Mouse (Mus musculus): ENCODE measurements at regions not wholly inside any gene's neighbourhood (a gene's known extent, or its start where the extent isn't known, plus 50 kb on each side); places are given as distances from the start of the nearest gene placed in this dataset.
"Not testable (repeated sequence)": the region's sequence is repeated elsewhere in the genome, so short reads cannot be mapped to it uniquely, and the experiment has no call there.

DNA sequence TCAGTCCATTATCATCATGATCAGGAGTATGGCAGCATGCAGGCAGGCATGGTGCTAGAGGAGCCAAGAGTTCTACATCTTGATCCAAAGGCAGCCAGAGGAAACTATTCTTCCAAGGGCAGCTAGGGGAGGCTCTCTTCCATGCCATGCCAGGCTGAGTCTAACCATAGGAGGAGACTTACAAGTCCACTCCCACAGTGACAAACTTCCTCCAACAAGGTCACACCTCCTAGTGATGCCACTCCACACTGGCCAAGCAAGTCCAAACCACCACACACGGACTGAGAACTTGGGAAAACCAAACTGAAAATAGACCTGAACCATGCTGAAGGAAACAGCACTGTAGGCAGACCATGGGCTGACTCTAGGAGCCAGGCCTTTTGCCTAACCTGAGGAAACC, 197.4 kb downstream of the Prex1 start:
- ATAC-seq (replicated peaks; ENCODE audit: insufficient number of reproducible peaks, insufficient read depth, low FRiP score, low read depth), result no peak
- Histone ChIP-seq H3K36me3 (no peaks in the 10 kb centered on the region), H3K4me2 (no peak overlapping the region), H3K4me3 (no peak overlapping the region), H3K27ac (no peak overlapping the region), H3K9ac (no peak overlapping the region), H3K9me3 (replicated peaks) (no peaks in the 10 kb centered on the region), H3K4me1 (replicated peaks) (peaks cover 28% of the 10 kb centered on the region), H3K27me3 (no peaks in the 10 kb centered on the region)
- WGBS, result 82% methylated on average over 1 of the region's 1 CpGs

DNA sequence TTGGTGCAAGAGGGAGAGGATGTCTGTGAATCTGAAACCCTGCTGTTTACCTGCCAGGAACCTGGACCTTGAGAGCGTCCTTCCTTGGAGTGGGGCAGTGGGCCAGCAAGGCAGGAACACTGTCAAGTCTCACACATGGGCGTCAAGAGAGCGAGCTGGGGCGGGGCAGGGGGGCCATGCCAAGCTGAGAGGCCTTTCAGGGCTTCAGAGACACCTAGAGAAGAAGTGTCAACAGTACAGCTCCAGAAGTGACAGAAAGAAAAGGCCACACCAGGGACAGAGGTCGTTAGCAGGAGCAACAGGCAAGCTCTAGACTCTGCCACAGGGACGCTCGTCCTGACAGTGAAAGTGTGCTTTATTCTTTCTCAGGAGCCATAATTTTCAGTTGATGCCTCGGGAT, 199.0 kb downstream of the Prex1 start:
- Histone ChIP-seq H3K4me1 (replicated peaks) (peaks cover 40% of the 10 kb centered on the region), H3K4me3 (no peak overlapping the region), H3K9me3 (replicated peaks) (no peaks in the 10 kb centered on the region), H3K4me2 (no peak overlapping the region), H3K36me3 (no peaks in the 10 kb centered on the region), H3K9ac (no peak overlapping the region), H3K27me3 (no peaks in the 10 kb centered on the region), H3K27ac (peak overlapping the region; percentile 64)
- 0 out of 2 replicates have a peak, but pooled peaks have one; percentile 32 for ATAC-seq (replicated peaks; ENCODE audit: insufficient number of reproducible peaks, insufficient read depth, low FRiP score, low read depth)
- 28% methylated on average over 8 of the region's 8 CpGs for WGBS

DNA sequence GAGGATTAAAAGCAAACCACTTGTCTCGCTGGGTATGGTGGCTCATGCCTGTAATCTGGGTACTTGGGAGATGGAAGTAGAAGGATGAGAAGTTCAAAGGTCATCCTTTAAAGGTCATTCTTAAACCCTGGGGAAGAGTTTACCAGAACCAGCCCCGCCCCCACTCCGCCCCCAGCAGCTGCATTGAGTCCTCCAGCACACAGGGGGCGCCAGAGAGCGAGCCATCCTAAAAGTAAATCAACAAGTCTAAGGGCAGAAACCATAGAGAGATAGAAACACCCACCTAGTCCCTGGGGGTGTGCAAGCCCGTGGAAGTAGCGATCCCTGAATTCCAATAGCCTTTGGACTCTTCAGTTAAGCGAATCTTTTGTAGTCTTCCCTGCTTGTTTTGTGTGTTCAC, 201.1 kb downstream of the Prex1 start:
- no peaks in the 10 kb centered on the region for H3K27me3 ChIP-seq
- peaks cover 35% of the 10 kb centered on the region for H3K4me1 ChIP-seq (replicated peaks)
- ATAC-seq (replicated peaks; ENCODE audit: insufficient number of reproducible peaks, insufficient read depth, low FRiP score, low read depth), result no peak

DNA sequence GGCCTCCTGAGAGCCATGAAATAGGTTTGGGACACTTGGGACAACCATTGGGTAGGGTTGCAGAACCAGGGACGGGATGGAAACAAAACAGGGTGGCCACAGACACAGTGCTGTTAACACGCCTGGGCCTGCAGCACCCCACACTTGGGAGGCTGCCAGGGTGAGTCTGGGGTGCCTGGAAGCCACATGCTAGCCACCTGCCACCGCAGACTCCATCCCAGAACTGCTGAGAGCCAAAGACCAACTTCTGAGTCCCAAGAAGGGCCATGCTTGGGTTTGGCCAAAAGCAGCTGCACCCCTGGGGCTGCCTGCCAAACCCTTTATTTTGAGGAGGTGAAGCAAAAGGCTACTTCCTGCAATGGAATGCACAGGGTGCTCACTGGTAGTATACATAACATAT, 202.2 kb downstream of the Prex1 start:
- H3K4me3 ChIP-seq; H3K4me2 ChIP-seq; H3K36me3 ChIP-seq; H3K9me3 ChIP-seq (replicated peaks); H3K27me3 ChIP-seq; ATAC-seq (replicated peaks; ENCODE audit: insufficient number of reproducible peaks, insufficient read depth, low FRiP score, low read depth); H3K9ac ChIP-seq: not testable (repeated sequence)
- peak overlapping the region; percentile 67; the same call in 1 of the 2 replicates for H3K27ac ChIP-seq
- 80% methylated on average over 3 of the region's 3 CpGs for WGBS
- peaks cover 29% of the 10 kb centered on the region for H3K4me1 ChIP-seq (replicated peaks)

More for the DNA sequence above, 201.1 kb downstream of the Prex1 start:
- H3K36me3 ChIP-seq, result no peaks in the 10 kb centered on the region
- H3K4me3 ChIP-seq, result no peak overlapping the region
- no peak overlapping the region for H3K9ac ChIP-seq
- no peak overlapping the region for H3K27ac ChIP-seq
- no peak overlapping the region for H3K4me2 ChIP-seq
- 84% methylated on average over 8 of the region's 8 CpGs for WGBS
- no peaks in the 10 kb centered on the region for H3K9me3 ChIP-seq (replicated peaks)

DNA sequence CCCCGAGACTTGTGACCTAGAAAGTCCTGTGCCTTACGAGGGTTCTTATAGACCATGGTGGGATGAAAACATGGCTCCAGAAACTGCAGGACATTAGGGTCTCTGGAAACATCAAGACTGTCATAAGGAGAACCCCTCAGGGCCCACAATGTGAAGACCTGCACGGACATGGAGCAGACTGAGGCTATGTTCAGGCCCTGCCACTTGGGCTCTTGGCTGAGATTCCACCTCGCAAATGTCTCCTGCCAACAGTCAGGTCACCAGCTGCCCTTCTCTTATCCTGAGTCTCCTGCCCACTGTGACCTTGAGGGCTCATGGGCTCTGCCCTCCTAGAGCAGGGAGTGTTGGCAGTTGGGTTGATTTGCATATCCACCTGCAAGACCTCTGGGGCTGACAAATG, 202.9 kb downstream of the Prex1 start:
- H3K36me3 ChIP-seq, result no peaks in the 10 kb centered on the region
- H3K4me1 ChIP-seq (replicated peaks), result peaks cover 29% of the 10 kb centered on the region
- H3K27me3 ChIP-seq, result no peaks in the 10 kb centered on the region
- no peaks in the 10 kb centered on the region for H3K9me3 ChIP-seq (replicated peaks)
- peak overlapping the region; percentile 67 for H3K27ac ChIP-seq
- 36% methylated on average over 4 of the region's 4 CpGs for WGBS
- 0 out of 2 replicates have a peak, but pooled peaks have one; percentile 24 for ATAC-seq (replicated peaks; ENCODE audit: insufficient number of reproducible peaks, insufficient read depth, low FRiP score, low read depth)
- H3K4me2 ChIP-seq, result no peak overlapping the region
- no peak overlapping the region for H3K4me3 ChIP-seq
- H3K9ac ChIP-seq, result no peak overlapping the region

DNA sequence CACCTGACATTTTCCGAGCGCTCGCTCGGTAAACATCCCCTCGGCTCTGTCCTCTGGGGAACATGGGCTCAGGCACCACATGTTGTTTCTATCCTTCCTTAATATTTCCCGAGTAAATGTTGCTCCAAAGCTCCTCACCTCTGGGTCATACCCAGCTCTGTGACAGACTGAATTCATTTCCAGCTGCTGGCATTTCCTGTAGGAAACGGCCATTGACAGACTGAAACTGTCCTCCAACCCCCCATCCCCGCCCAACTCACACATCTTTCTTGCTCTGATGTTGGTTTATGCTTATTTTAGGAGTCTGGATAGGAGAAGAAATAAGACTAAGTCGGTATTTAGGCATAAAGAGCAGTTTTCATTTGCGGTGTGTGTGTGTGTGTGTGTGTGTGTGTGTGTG, 204.0 kb downstream of the Prex1 start:
- no peaks in the 10 kb centered on the region for H3K27me3 ChIP-seq
- no peak overlapping the region for H3K9ac ChIP-seq
- no peaks in the 10 kb centered on the region for H3K36me3 ChIP-seq
- H3K9me3 ChIP-seq (replicated peaks), result no peaks in the 10 kb centered on the region
- ATAC-seq (replicated peaks; ENCODE audit: insufficient number of reproducible peaks, insufficient read depth, low FRiP score, low read depth), result no peak
- H3K4me2 ChIP-seq, result no peak overlapping the region
- H3K27ac ChIP-seq, result 0 out of 2 replicates have a peak overlapping the region, but pooled peaks have one; percentile 24
- no peak overlapping the region for H3K4me3 ChIP-seq
- WGBS, result 73% methylated on average over 10 of the region's 10 CpGs
- peaks cover 30% of the 10 kb centered on the region for H3K4me1 ChIP-seq (replicated peaks)

DNA sequence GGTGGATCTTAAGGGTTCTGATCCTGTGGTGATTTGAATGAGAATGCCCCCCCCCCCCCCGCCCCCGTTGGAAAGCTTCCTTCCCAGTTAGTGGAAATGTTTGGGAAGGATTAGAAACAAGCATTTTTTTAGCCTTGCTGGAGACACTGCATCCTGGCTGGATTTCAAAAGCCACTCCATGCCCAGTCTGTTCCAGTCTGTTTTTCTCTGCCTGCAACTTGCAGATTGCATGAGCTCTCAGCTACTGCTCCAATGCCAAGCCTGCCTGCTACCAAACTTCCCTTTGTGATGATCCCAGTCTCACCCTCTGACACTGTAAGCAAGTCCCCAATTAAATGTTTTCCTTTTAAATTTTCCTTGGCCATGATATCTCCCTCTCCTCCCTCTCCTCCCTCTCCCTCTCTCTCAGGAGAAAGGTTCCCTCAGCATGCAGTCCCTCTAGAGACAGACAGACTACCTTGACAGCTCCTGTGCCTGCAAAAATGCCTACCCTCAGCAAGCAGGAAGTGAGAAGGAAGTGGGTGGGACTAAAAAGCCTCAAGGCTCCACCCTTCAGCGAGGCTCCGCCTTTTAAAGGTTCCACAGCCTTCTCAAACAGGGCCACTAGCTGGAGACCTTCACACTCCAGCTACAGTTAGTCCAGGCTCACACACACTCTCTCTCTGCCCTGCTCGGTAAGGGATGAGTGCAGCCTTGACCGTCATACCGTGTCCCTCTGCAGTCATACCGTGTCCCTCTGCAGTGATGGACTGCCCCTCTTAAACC, 204.8 kb downstream of the Prex1 start:
- H3K36me3 ChIP-seq, result no peaks in the 10 kb centered on the region
- no peak overlapping the region for H3K9ac ChIP-seq
- H3K27me3 ChIP-seq, result no peaks in the 10 kb centered on the region
- 0 out of 2 replicates have a peak overlapping the region, but pooled peaks have one; percentile 24 for H3K27ac ChIP-seq
- ATAC-seq (replicated peaks; ENCODE audit: insufficient number of reproducible peaks, insufficient read depth, low FRiP score, low read depth), result no peak
- H3K4me3 ChIP-seq, result no peak overlapping the region
- H3K9me3 ChIP-seq (replicated peaks), result no peaks in the 10 kb centered on the region
- H3K4me2 ChIP-seq, result no peak overlapping the region
- WGBS, result 69% methylated on average over 8 of the region's 8 CpGs
- H3K4me1 ChIP-seq (replicated peaks), result peaks cover 27% of the 10 kb centered on the region

DNA sequence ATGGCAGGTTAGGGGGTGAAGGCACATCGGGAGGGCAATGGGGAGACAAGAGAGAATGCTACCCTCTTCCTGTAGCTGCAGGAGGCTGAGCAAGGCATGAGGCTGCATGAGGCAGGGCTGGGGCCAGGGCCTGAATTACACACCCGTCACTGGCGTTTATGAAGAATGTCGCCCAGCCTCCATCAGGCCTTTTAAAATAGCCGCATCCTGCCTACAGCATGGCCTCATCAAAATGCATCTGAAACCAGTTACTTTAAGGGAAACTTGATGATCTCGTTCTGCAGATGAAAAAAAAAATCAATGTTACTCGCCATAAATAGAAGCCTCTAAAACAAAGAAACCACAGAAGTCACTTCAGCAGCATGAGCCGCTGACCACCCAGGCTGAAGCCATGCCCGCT, 208.3 kb downstream of the Prex1 start:
- Histone ChIP-seq H3K27me3 (no peaks in the 10 kb centered on the region), H3K36me3 (no peaks in the 10 kb centered on the region), H3K4me2 (no peak overlapping the region), H3K27ac (no peak overlapping the region), H3K9me3 (replicated peaks) (no peaks in the 10 kb centered on the region), H3K9ac (no peak overlapping the region), H3K4me1 (replicated peaks) (peaks cover 13% of the 10 kb centered on the region), H3K4me3 (no peak overlapping the region)
- ATAC-seq (replicated peaks; ENCODE audit: insufficient number of reproducible peaks, insufficient read depth, low FRiP score, low read depth), result no peak
- 45% methylated on average over 9 of the region's 9 CpGs for WGBS

DNA sequence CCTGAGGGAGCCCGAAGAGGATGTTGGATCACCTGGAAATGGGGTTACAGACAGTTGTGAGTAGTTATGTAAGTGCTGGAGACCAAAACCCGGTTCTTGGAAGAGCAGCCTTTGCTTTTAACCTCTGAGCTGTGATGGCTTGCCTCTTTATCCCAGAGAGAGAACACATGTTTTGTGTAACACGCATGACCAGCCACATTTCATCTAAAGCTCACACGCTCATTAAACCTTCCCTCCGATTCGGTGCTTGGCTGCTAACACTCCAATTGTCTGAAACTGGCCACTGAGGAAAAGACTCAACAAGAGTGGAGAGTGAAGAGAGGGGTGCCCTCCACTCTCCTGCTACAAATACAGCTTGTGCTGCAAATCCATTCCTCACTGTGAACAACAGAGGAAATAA, 210.0 kb downstream of the Prex1 start:
- no peak overlapping the region for H3K9ac ChIP-seq
- no peak overlapping the region for H3K27ac ChIP-seq
- H3K27me3 ChIP-seq, result no peaks in the 10 kb centered on the region
- peaks cover 9% of the 10 kb centered on the region for H3K4me1 ChIP-seq (replicated peaks)
- WGBS, result 83% methylated on average over 6 of the region's 6 CpGs
- H3K4me3 ChIP-seq, result no peak overlapping the region
- no peak overlapping the region for H3K4me2 ChIP-seq
- no peak for ATAC-seq (replicated peaks; ENCODE audit: insufficient number of reproducible peaks, insufficient read depth, low FRiP score, low read depth)
- no peaks in the 10 kb centered on the region for H3K9me3 ChIP-seq (replicated peaks)
- no peaks in the 10 kb centered on the region for H3K36me3 ChIP-seq

DNA sequence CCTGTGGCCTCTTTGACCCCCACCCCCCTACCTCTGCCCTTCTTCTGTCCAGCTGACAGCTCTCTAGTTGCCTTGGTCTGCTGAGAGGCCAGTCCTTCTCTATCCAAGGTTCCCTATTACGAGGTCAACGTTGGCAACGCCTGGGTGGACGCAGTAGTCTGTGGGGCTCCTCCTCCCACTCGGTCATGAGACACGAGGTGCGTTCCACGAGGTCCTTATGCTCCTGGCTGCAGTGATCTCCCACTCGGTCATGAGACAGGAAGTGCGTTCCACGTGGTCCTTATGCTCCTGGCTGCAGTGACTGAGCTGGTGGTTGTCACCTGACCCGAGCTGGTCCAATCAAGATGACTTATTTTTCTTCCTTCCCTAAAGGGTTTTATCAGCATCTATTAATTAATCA, 220.7 kb downstream of the Prex1 start:
- 79% methylated on average over 12 of the region's 12 CpGs for WGBS
- no peaks in the 10 kb centered on the region for H3K27me3 ChIP-seq
- H3K4me2 ChIP-seq, result no peak overlapping the region
- peaks cover 22% of the 10 kb centered on the region for H3K4me1 ChIP-seq (replicated peaks)
- H3K36me3 ChIP-seq, result no peaks in the 10 kb centered on the region
- no peak overlapping the region for H3K9ac ChIP-seq
- no peak for ATAC-seq (replicated peaks; ENCODE audit: insufficient number of reproducible peaks, insufficient read depth, low FRiP score, low read depth)
- no peak overlapping the region for H3K4me3 ChIP-seq
- H3K9me3 ChIP-seq (replicated peaks), result no peaks in the 10 kb centered on the region
- no peak overlapping the region for H3K27ac ChIP-seq

DNA sequence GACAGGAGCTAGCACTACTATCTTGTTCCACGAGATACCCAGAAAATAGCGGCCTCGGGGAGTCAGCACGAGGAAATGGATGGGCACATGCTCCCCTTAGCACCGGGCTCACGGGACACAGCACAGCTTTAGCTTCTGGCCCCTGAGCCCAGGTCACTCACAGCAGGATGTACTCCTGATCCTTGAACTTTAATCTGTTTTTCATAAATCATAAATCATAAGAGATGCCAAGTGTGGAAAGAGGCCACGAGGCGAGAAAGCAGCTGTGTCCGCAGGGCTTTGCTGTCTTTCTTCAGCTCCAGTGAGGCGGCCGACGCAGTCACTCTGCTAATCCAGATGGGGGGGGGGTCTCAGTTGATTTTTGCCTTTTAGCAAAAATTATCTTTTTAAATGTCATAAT, 221.2 kb downstream of the Prex1 start:
- WGBS, result 64% methylated on average over 12 of the region's 12 CpGs
- Histone ChIP-seq H3K27me3 (no peaks in the 10 kb centered on the region), H3K9ac (no peak overlapping the region), H3K4me2 (no peak overlapping the region), H3K36me3 (no peaks in the 10 kb centered on the region), H3K9me3 (replicated peaks) (no peaks in the 10 kb centered on the region), H3K4me1 (replicated peaks) (peaks cover 27% of the 10 kb centered on the region), H3K4me3 (no peak overlapping the region), H3K27ac (no peak overlapping the region)
- ATAC-seq (replicated peaks; ENCODE audit: insufficient number of reproducible peaks, insufficient read depth, low FRiP score, low read depth), result no peak

DNA sequence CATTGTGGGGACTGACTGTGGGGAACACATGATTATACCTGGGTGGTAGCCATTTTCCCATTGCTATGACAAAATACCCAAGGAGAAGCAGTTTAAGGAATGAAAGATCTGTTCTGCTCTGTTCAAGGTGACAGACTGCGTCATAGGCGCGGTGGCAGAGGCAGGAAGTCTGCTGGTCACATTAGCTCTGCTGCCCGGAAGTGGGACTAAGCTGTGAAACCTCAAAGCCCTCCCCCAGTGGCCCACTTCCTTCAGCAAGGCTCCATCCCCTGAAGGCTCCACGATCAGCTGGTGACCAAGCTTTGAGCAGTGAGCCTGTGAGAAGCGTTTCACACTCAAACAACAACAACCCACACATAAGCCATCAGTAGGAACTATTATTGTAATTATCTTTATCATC, 221.8 kb downstream of the Prex1 start:
- Histone ChIP-seq H3K9ac (no peak overlapping the region), H3K4me3 (no peak overlapping the region), H3K27me3 (no peaks in the 10 kb centered on the region), H3K4me1 (replicated peaks) (peaks cover 29% of the 10 kb centered on the region), H3K36me3 (no peaks in the 10 kb centered on the region), H3K9me3 (replicated peaks) (no peaks in the 10 kb centered on the region), H3K4me2 (no peak overlapping the region), H3K27ac (no peak overlapping the region)
- WGBS, result 62% methylated on average over 6 of the region's 6 CpGs
- ATAC-seq (replicated peaks; ENCODE audit: insufficient number of reproducible peaks, insufficient read depth, low FRiP score, low read depth), result no peak

Data from heart, embryonic 15.5 days (tissue).